Mouse (Mus musculus) kidney, embryonic 15.5 days (tissue): ENCODE data around the gene Rps6ka2. TPM values are rescaled to one million over a fixed set of nuclear protein-coding genes. Genes with fewer than 3 reads are reported as not detected.
"Not testable (repeated sequence)": the region's sequence is repeated elsewhere in the genome, so short reads cannot be mapped to it uniquely, and the experiment has no call there.

ENCODE experiments used
- ATAC-seq: fragments of 200-750 bp; cut with Nextera tagmentation; replicated peaks from 2 replicates; pipeline ENCODE4 v1.8.0; 2017; ENCODE audit warnings: moderate TSS enrichment; ENCODE audit not compliant: low FRiP score
- H3K27ac ChIP-seq: fragments of 300-500 bp; sonication (generic); 2 replicates; pipeline ENCODE4 v1.5.1; 2015; ENCODE audit warnings: mild to moderate bottlenecking, inconsistent platforms
- H3K27me3 ChIP-seq: fragments of 300-500 bp; sonication (generic); 2 replicates; pipeline ENCODE4 v1.6.1; 2015; ENCODE audit warnings: inconsistent platforms
- H3K36me3 ChIP-seq: fragments of 300-500 bp; sonication (generic); 2 replicates; pipeline ENCODE4 v1.6.1; 2015; ENCODE audit warnings: inconsistent platforms
- H3K4me1 ChIP-seq: fragments of 300-500 bp; sonication (generic); 2 replicates; pipeline ENCODE4 v1.6.1; 2015; ENCODE audit warnings: inconsistent platforms
- H3K4me2 ChIP-seq: fragments of 300-500 bp; sonication (generic); 2 replicates; pipeline ENCODE4 v1.6.1; 2015; ENCODE audit warnings: moderate library complexity, mild to moderate bottlenecking, inconsistent platforms
- H3K4me3 ChIP-seq: fragments of 300-500 bp; sonication (generic); replicated peaks from 2 replicates; pipeline ENCODE4 v1.5.1; 2015; ENCODE audit warnings: mild to moderate bottlenecking, inconsistent platforms
- H3K9ac ChIP-seq: fragments of 300-500 bp; sonication (generic); 2 replicates; pipeline ENCODE4 v1.6.1; 2015; ENCODE audit warnings: mild to moderate bottlenecking, inconsistent platforms
- H3K9me3 ChIP-seq: fragments of 300-500 bp; sonication (generic); replicated peaks from 2 replicates; pipeline ENCODE4 v1.6.1; 2016; ENCODE audit warnings: inconsistent platforms
- WGBS: fragments of 180-500 bp; shearing (Covaris S2); methylation state at CpG from one replicate; pipeline ENCODE4 v1.1.7; 2015; ENCODE audit warnings: mixed read lengths; 5-methylcytosine and 5-hydroxymethylcytosine counted together
- polyA plus RNA-seq: library from polyadenylated mRNA; unstranded; fragments of >200 nt; fragmentation: Nextera tagmentation; extraction: Ambion mirVana; gene quantifications from 2 replicates; pipeline ENCODE4 v1.2.1, GENCODE M21; 2015

Gene Rps6ka2
- polyA plus RNA-seq, 1 experiment from 2014 or later = 21.5 TPM

DNA sequence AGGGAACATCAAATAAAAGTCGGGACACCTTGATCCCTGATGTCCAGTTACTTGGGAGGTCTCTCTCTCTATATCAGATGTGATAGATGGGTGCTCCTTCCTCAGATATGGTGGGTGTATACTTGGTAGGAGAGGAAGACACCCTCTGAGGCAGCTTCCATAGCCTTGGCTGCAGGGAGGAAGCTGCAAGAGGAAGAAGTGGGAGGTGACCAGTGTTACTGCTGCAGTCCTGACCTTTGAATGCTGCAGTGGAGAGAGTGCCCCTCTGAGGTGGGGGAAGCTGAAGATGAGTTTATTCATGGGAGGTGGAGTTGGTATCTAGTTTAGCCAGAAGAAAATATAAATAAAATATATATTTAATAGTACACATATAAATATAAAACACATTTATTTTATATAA lies 5.4 kb downstream of the Rps6ka2 start:
- Histone ChIP-seq H3K4me2 (no peak overlapping the region), H3K9me3 (no peaks in the 10 kb centered on the region), H3K27me3 (no peaks in the 10 kb centered on the region), H3K4me3 (no peak overlapping the region), H3K4me1 (peaks cover 33% of the 10 kb centered on the region), H3K27ac (no peak overlapping the region), H3K36me3 (no peaks in the 10 kb centered on the region), H3K9ac (no peak overlapping the region)
- WGBS = 84% methylated on average over 1 of the region's 1 CpGs
- no peak for ATAC-seq

GRCm38 (mm10) chr17:7176394-7176793 lies 6.5 kb downstream of the Rps6ka2 start:
- Histone ChIP-seq H3K9ac (no peak overlapping the region), H3K27me3 (no peaks in the 10 kb centered on the region)
- 42% methylated on average over 2 of the region's 2 CpGs for WGBS

GRCm38 (mm10) chr17:7178196-7178595 lies 8.3 kb downstream of the Rps6ka2 start:
- ATAC-seq = no peak
- no peak overlapping the region for H3K27ac ChIP-seq
- no peaks in the 10 kb centered on the region for H3K9me3 ChIP-seq
- no peak overlapping the region for H3K4me3 ChIP-seq
- peaks cover 49% of the 10 kb centered on the region for H3K4me1 ChIP-seq
- H3K27me3 ChIP-seq = no peaks in the 10 kb centered on the region
- H3K4me2 ChIP-seq = no peak overlapping the region
- WGBS = 86% methylated on average over 6 of the region's 6 CpGs
- H3K9ac ChIP-seq = no peak overlapping the region
- H3K36me3 ChIP-seq = no peaks in the 10 kb centered on the region

More at GRCm38 (mm10) chr17:7176394-7176793, 6.5 kb downstream of the Rps6ka2 start:
- no peak for ATAC-seq
- Histone ChIP-seq H3K4me1 (peaks cover 35% of the 10 kb centered on the region), H3K27ac (0 out of 2 replicates have a peak overlapping the region, but pooled peaks have one; percentile 15), H3K4me3 (no peak overlapping the region), H3K36me3 (no peaks in the 10 kb centered on the region), H3K9me3 (no peaks in the 10 kb centered on the region), H3K4me2 (no peak overlapping the region)

DNA sequence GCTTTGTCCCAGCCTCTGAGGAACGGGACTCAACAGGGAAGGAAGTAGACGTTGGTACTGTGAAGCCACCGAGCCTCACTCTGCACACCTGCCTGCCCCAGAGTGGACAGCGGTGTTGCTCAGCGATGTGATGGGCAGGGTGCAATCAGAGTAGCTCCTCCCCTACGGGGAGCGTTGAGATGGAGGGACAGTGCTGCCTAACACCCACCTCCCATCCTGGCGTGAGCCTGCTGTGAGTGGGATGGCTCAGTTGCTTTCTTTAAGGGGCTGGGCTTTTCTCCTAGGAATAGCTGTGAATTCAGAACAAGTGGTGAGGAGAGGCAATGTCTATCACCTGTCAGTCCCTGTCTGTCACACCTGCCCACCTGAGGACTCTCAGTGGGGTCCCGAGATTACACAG lies 12.3 kb downstream of the Rps6ka2 start:
- H3K4me3 ChIP-seq = no peak overlapping the region
- no peak for ATAC-seq
- H3K4me2 ChIP-seq = no peak overlapping the region
- H3K27me3 ChIP-seq = no peaks in the 10 kb centered on the region
- 54% methylated on average over 9 of the region's 9 CpGs for WGBS
- no peaks in the 10 kb centered on the region for H3K9me3 ChIP-seq
- H3K36me3 ChIP-seq = no peaks in the 10 kb centered on the region
- 0 out of 2 replicates have a peak overlapping the region, but pooled peaks have one; percentile 18 for H3K27ac ChIP-seq
- H3K9ac ChIP-seq = no peak overlapping the region
- H3K4me1 ChIP-seq = peaks cover 54% of the 10 kb centered on the region

GRCm38 (mm10) chr17:7187037-7187436 lies 17.1 kb downstream of the Rps6ka2 start:
- not testable (repeated sequence) for ATAC-seq, H3K27ac ChIP-seq, H3K9me3 ChIP-seq, H3K4me3 ChIP-seq, H3K36me3 ChIP-seq, H3K4me2 ChIP-seq, H3K27me3 ChIP-seq, H3K9ac ChIP-seq
- 79% methylated on average over 1 of the region's 1 CpGs for whole genome bisulfite sequencing
- H3K4me1 ChIP-seq = peaks cover 24% of the 10 kb centered on the region

GRCm38 (mm10) chr17:7189425-7189824 lies 19.5 kb downstream of the Rps6ka2 start:
- Histone ChIP-seq H3K27me3 (no peaks in the 10 kb centered on the region), H3K4me1 (peaks cover 9% of the 10 kb centered on the region), H3K9ac (no peak overlapping the region), H3K9me3 (no peaks in the 10 kb centered on the region), H3K4me3 (no peak overlapping the region), H3K4me2 (no peak overlapping the region), H3K27ac (no peak overlapping the region), H3K36me3 (peaks cover 9% of the 10 kb centered on the region; the same call in 1 of the 2 replicates)
- 86% methylated on average over 3 of the region's 3 CpGs for WGBS
- no peak for ATAC-seq

GRCm38 (mm10) chr17:7189975-7190374 lies 20.1 kb downstream of the Rps6ka2 start:
- WGBS = 85% methylated on average over 10 of the region's 10 CpGs
- no peak overlapping the region for H3K4me2 ChIP-seq
- no peak overlapping the region for H3K9ac ChIP-seq
- peaks cover 9% of the 10 kb centered on the region; the same call in 1 of the 2 replicates for H3K36me3 ChIP-seq
- no peak for ATAC-seq
- H3K27me3 ChIP-seq = no peaks in the 10 kb centered on the region
- H3K27ac ChIP-seq = no peak overlapping the region
- peaks cover 4% of the 10 kb centered on the region; the same call in 1 of the 2 replicates for H3K4me1 ChIP-seq
- H3K9me3 ChIP-seq = no peaks in the 10 kb centered on the region
- no peak overlapping the region for H3K4me3 ChIP-seq

DNA sequence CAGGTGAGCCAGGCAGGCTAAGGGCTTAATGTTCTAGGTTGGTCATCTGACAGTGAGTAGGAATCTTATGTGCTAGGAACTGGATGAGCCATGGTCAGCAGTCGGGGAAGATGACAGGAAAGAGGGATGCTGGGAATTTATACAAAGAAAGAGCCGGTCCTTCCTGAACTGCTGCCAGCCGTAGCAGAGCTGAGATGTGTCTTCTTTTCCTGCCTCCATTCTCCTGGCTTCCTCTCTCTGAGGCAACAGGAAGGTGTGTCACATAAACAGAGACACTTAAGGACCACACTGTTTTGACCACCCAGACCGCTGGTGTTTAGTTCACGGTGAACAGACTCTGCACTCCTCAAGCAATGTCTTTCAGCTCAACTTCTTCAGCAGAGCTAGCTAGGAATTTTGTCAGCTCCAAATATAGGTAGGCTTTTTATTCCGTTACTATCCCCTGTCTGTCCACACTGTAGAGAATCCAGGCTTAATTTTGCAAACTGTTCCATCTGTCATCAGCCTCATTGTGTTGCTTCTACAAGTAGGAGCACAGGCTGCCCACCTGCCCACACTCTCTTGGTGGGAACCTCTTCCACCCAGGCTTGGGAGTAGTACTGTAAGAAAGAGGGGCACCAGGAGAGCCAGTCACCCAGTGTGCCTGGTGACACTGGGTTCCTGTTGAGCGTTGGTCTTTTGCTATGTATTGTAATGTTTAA lies 24.4 kb downstream of the Rps6ka2 start:
- no peak for ATAC-seq

DNA sequence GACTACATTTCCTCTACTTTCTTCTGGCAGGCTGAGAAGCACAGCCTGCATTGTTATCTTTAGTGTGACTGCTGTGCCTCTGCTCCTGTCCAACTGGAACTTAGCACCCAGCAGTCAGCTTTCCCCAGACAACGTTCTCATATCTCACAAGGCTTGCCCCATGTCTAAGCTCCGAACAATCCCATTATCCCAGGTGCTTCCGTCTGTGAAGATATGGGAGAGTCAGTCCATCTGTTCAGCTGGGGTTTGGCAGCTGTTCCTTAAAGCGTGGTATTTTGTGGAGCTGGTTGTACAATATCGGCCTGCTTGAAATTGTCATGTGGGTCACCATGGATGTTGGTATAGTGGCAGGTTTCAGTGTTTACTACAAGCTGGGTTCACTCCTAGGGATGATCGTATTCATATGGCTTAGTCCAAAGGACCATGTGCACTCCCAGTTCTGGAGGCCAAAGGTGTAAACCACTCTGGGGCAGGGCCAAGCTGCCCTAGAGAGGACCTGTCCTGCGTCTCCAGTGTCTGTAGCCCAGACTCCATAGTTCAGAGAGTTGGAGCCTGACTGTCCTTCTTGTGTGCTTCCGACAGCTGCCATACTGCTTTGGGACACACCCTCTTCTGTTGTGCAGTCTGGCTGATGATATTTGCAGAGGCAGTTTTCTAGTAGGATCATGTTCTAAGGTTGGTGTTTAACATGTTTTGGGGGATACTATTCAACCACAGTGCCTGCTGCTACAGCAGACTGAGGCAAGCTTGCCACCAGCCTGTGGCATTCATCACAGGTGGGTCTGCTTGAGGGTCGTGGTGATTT lies 27.4 kb downstream of the Rps6ka2 start:
- Histone ChIP-seq H3K9ac (no peak overlapping the region), H3K9me3 (no peaks in the 10 kb centered on the region), H3K4me3 (no peak overlapping the region), H3K27ac (no peak overlapping the region), H3K4me2 (no peak overlapping the region), H3K4me1 (peaks cover 29% of the 10 kb centered on the region), H3K27me3 (no peaks in the 10 kb centered on the region), H3K36me3 (no peaks in the 10 kb centered on the region)
- ATAC-seq = no peak; the same call in 1 of the 2 replicates
- 60% methylated on average over 9 of the region's 9 CpGs for WGBS

More for the DNA sequence above, 24.4 kb downstream of the Rps6ka2 start:
- no peaks in the 10 kb centered on the region for H3K9me3 ChIP-seq
- no peak overlapping the region for H3K9ac ChIP-seq
- H3K4me3 ChIP-seq = no peak overlapping the region
- peaks cover 21% of the 10 kb centered on the region for H3K4me1 ChIP-seq
- no peak overlapping the region for H3K4me2 ChIP-seq
- H3K27me3 ChIP-seq = no peaks in the 10 kb centered on the region
- WGBS = 83% methylated on average over 7 of the region's 7 CpGs
- no peaks in the 10 kb centered on the region for H3K36me3 ChIP-seq
- no peak overlapping the region for H3K27ac ChIP-seq

GRCm38 (mm10) chr17:7204771-7205406 lies 35.0 kb downstream of the Rps6ka2 start:
- Histone ChIP-seq H3K9me3 (no peaks in the 10 kb centered on the region), H3K9ac (no peak overlapping the region), H3K4me2 (no peak overlapping the region), H3K36me3 (no peaks in the 10 kb centered on the region), H3K27me3 (no peaks in the 10 kb centered on the region), H3K4me3 (no peak overlapping the region), H3K4me1 (peaks cover 37% of the 10 kb centered on the region), H3K27ac (peak overlapping the region; percentile 81)
- WGBS = 40% methylated on average over 11 of the region's 11 CpGs
- ATAC-seq = peak; percentile 82

GRCm38 (mm10) chr17:7206434-7207145 lies 36.7 kb downstream of the Rps6ka2 start:
- Histone ChIP-seq H3K4me3 (no peak overlapping the region), H3K27ac (peak overlapping the region; percentile 81), H3K4me2 (no peak overlapping the region), H3K9ac (no peak overlapping the region), H3K27me3 (no peaks in the 10 kb centered on the region), H3K4me1 (peaks cover 34% of the 10 kb centered on the region), H3K9me3 (no peaks in the 10 kb centered on the region), H3K36me3 (no peaks in the 10 kb centered on the region)
- 68% methylated on average over 6 of the region's 6 CpGs for WGBS
- no peak for ATAC-seq
